Mouse (Mus musculus) left cerebral cortex, adult 2 months (tissue): ENCODE measurements around the gene Gbp2b. TPM values are rescaled to one million over a fixed set of nuclear protein-coding genes. Genes with fewer than 3 reads are reported as not detected.
"Not testable (repeated sequence)": the region's sequence is repeated elsewhere in the genome, so short reads cannot be mapped to it uniquely, and the experiment has no call there.

Experiments
- DNase-seq, 2 experiments: peaks; one replicate each; pipeline ENCODE4 v3.0.0; 2021 to 2022; ENCODE audit warnings: low spot score in 2 of 2, mixed read lengths in 1 of 2; ENCODE audit errors: extremely low spot score in 1 of 2
- H3K27ac ChIP-seq: fragments of 200-600 bp; 2 replicates; pipeline ENCODE4 v1.8.1; 2022
- H3K4me3 ChIP-seq: fragments of 200-600 bp; 2 replicates; pipeline ENCODE4 v1.8.1; 2022
- CTCF ChIP-seq: fragments of 200-600 bp; IDR thresholded peaks from 2 replicates; pipeline ENCODE4 v1.8.1; 2022; ENCODE audit warnings: antibody characterized with exemption, mild to moderate bottlenecking, moderate library complexity
- intact Hi-C: fragments of 180-260 bp; cut with DNase I; formaldehyde crosslinking; loops from one replicate; pipeline ENCODE4 v1.15.1; 2025
- microRNA-seq, 2 experiments: library from miRNA; unstranded; fragments of <30 nt; microRNA quantifications; one replicate each; pipeline ENCODE4 v1.2.0; 2021
- total RNA-seq, 2 experiments: library from RNA; stranded (reverse); gene quantifications; 2 replicates each; pipeline ENCODE4 v1.2.3; 2021

The Gbp2b gene
- total RNA-seq, 2 experiments from 2014 or later = not detected

DNA sequence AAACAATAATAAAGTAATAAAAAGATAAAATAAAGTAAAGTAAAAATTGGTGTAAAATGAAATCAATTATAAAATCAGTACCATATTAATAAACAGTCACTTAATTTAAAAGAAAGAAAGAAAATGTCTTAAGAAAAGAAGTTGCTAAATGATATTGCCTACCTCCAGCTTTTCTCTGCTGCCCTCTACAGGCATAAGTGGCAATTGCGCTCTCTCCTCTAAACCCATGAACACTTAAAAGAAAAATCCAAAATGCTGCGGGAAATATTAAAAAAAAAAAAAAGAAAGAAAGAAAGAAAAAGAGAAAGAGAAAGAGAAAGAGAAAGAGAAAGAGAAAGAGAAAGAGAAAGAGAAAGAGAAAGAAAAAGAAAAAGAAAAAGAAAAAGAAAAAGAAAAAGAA, 51.3 kb downstream of the Gbp2b start:
- intact Hi-C loops = loop anchor here (1.0 kb wide), 1 partner anchor 156 kb away; no protein-coding TSS in a partner anchor
- peak; percentile 72 for TF ChIP-seq CTCF
- H3K4me3 ChIP-seq, H3K27ac ChIP-seq: not testable (repeated sequence)
- DNase-seq = peak; percentile 65 to 76

GRCm38 (mm10) chr3:142647836-142648235, 53.2 kb downstream of the Gbp2b start:
- intact Hi-C loops, H3K27ac ChIP-seq, H3K4me3 ChIP-seq, DNase-seq: not testable (repeated sequence)

- no peak for DNase-seq
- no peak overlapping the region for H3K4me3 ChIP-seq
- TF ChIP-seq CTCF = no peak
- no peak overlapping the region for H3K27ac ChIP-seq
- intact Hi-C loops = no loop called here
Observed at GRCm38 (mm10) chr3:142650205-142650604, 55.6 kb downstream of the Gbp2b start.

GRCm38 (mm10) chr3:142664723-142665122, 70.1 kb downstream of the Gbp2b start:
- intact Hi-C loops = no loop called here
- TF ChIP-seq CTCF = no peak
- DNase-seq = no peak
- Histone ChIP-seq H3K4me3 (no peak overlapping the region), H3K27ac (no peak overlapping the region)

Small RNAs within 50 kb of the gene (microRNA-seq; reads per million reads assigned to microRNA genes)
- gene Mir6381 = 0 reads per million in 2 experiments

Other genes with a start within 250 kb of the Gbp2b start
- 10 to 100 TPM; 21.3 to 23.4 TPM for gene Pdlim5, start 199.2 kb upstream of the Gbp2b start, total RNA-seq
- 1 to 10 TPM; 1.6 to 2.0 TPM for gene Gbp5, start 100.9 kb upstream of the Gbp2b start, total RNA-seq
- gene Gbp7, start 64.5 kb upstream of the Gbp2b start, total RNA-seq = 1 to 10 TPM; 2.3 to 3.4 TPM
- 1 to 10 TPM; 3.2 to 5.1 TPM for gene Gbp3, start 34.8 kb upstream of the Gbp2b start, total RNA-seq
- 1 to 10 TPM; 1.3 to 1.7 TPM for gene Gbp2, start 25.8 kb downstream of the Gbp2b start, total RNA-seq
- gene Kyat3, start 106.2 kb downstream of the Gbp2b start, total RNA-seq = 1 to 10 TPM; 5.1 to 7.6 TPM
- gene Gtf2b, start 170.2 kb downstream of the Gbp2b start, total RNA-seq = 10 to 100 TPM; 41.6 to 45.6 TPM